Mouse (Mus musculus) cerebellum, adult 2 months (tissue): ENCODE measurements around the gene Mif.

Source experiments
- CTCF ChIP-seq: fragments of 200-500 bp; IDR thresholded peaks from 2 replicates; pipeline ENCODE4 v1.5.1; 2011; ENCODE audit warnings: low read depth, mild to moderate bottlenecking, control low read depth, low read length, moderate library complexity, borderline replicate concordance; ENCODE audit not compliant: insufficient read depth
- POLR2A ChIP-seq: fragments of 200-500 bp; IDR thresholded peaks from 2 replicates; pipeline ENCODE4 v1.6.1; 2011; ENCODE audit warnings: low read length, control low read depth, borderline replicate concordance; ENCODE audit not compliant: insufficient read depth

GRCm38 (mm10) chr10:75882433-75883231 is 22.6 kb upstream of the Mif start:
- TF ChIP-seq CTCF (no peak), POLR2A (no peak)
